Mouse (Mus musculus): ENCODE measurements around the gene Crisp3. TPM values are rescaled to one million over a fixed set of nuclear protein-coding genes. Genes with fewer than 3 reads are reported as not detected.
"Not testable (repeated sequence)": the region's sequence is repeated elsewhere in the genome, so short reads cannot be mapped to it uniquely, and the experiment has no call there.

The Crisp3 gene
- polyA plus RNA-seq (2012; ENCODE audit: insufficient read depth, insufficient read length, low replicate concordance, missing spikeins) = not detected in 2 replicates

DNA sequence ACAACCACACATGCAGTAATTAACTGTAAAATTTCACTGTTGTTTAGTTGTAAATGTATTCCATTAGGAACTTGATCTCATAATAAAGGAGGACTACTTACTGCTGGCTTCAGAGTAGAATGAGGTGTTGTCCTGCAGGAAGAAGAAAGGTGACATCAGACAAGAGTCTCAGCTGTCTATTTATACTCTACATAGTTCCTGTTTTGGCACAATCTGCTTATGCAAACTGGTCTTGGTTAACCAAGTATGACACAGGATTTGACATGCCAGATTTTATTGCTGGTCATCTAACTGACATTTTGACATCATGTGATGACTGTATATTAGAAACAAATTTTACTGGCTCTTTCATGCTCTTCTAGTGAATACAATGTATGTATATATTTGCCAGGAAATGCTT, at the start of gene Crisp3:
Gene Crisp3, minus strand, starts transcription at position 154 of the 400 bp plus-strand sequence.
- no peaks in the 10 kb centered on the region for H3K4me1 ChIP-seq (ENCODE audit: control insufficient read depth, insufficient read depth, low read length)
- no peak within 1 kb of the TSS for H3K4me3 ChIP-seq (ENCODE audit: insufficient read depth, low read depth, low read length)
- TF ChIP-seq CTCF (IDR thresholded peaks at IDR 0.05; ENCODE audit: insufficient read depth, low read depth, low read length) (no peak), POLR2A (IDR thresholded peaks at IDR 0.05; ENCODE audit: insufficient read depth, low read depth, low read length) (no peak)
- H3K27ac ChIP-seq (ENCODE audit: insufficient read depth, low read depth, low read length) = no peak within 1 kb of the TSS

DNA sequence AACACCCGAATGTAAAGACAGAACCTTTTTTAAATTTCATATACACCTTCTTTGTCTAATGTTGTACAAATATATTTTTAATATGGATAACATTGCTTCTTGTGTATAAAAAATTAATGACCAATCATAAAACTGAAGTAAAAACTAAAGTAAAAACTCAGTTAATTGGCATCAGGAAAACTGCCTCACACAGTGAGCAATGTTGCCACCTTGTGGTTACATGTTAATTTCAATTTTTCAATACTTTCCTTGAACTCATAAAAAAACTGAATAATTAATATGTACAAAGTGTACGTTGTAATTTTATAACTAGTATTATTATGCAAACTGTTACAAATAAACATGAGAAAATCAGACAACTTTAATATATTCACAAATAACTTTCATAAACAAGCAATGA, 43.3 kb upstream of the Crisp3 start:
- no peak for TF ChIP-seq CTCF (IDR thresholded peaks at IDR 0.05; ENCODE audit: insufficient read depth, low read depth, low read length)
- no peak for TF ChIP-seq POLR2A (IDR thresholded peaks at IDR 0.05; ENCODE audit: insufficient read depth, low read depth, low read length)
- no peak overlapping the region for H3K4me3 ChIP-seq (ENCODE audit: insufficient read depth, low read depth, low read length)
- H3K4me1 ChIP-seq (ENCODE audit: control insufficient read depth, insufficient read depth, low read length) = no peaks in the 10 kb centered on the region
- H3K27ac ChIP-seq (ENCODE audit: insufficient read depth, low read depth, low read length) = no peak overlapping the region
- 67% methylated on average over 2 of the region's 2 CpGs for WGBS

DNA sequence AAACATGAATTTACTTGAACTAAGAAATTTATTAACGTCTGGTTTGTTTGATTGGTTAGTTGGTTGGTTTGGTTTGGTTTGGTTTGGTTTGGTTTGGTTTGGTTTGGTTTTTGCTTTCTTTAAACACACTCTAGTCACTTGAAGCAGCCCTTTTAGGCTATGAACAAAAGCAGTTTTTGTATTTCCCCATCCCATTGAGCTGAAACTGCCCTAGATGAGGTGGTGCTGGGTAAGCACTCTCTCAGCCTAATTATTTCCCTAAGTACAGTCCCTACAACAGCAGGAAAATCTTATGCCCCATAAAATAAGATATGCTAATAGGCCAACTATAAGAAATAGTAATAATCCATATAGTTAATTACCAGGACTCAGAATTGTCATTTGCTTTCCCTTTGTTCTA, 33.4 kb upstream of the Crisp3 start:
- H3K4me1 ChIP-seq (ENCODE audit: control insufficient read depth, insufficient read depth, low read length) = no peaks in the 10 kb centered on the region
- H3K4me3 ChIP-seq (ENCODE audit: insufficient read depth, low read depth, low read length) = no peak overlapping the region
- WGBS = 17% methylated on average over 1 of the region's 1 CpGs
- no peak overlapping the region for H3K27ac ChIP-seq (ENCODE audit: insufficient read depth, low read depth, low read length)
- TF ChIP-seq CTCF (IDR thresholded peaks at IDR 0.05; ENCODE audit: insufficient read depth, low read depth, low read length) = no peak

DNA sequence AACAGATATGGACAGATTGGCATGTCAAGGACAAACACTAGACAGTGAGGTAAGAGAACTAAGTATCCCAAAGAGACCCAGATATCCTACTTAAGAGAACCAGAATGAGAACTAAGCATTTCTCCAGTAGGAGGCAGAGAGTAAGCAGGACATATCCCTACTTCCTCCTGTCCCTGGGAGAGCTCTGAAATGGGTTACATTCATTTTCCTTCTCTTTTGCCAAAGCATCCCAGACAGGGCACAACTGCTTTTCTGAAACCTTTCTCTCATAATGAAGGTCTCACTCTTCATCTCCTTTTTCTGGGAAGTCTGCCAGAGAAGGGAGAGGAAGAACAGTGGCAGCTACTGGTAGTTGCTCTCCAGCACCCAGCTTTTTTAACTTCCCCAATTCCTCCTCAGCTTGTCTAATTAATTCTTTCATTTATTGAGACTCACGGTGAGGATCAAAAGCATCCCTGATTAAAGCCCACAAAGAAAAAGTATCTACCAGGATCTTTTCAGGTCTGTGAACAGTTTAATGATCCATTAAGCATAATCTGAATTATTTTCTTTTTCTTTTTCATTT, 32.9 kb upstream of the Crisp3 start:
- no peaks in the 10 kb centered on the region for H3K4me1 ChIP-seq (ENCODE audit: control insufficient read depth, insufficient read depth, low read length)
- WGBS = 6% methylated on average over 1 of the region's 1 CpGs
- no peak overlapping the region for H3K4me3 ChIP-seq (ENCODE audit: insufficient read depth, low read depth, low read length)
- no peak for TF ChIP-seq POLR2A (IDR thresholded peaks at IDR 0.05; ENCODE audit: insufficient read depth, low read depth, low read length)
- no peak for TF ChIP-seq CTCF (IDR thresholded peaks at IDR 0.05; ENCODE audit: insufficient read depth, low read depth, low read length)
- no peak overlapping the region for H3K27ac ChIP-seq (ENCODE audit: insufficient read depth, low read depth, low read length)

DNA sequence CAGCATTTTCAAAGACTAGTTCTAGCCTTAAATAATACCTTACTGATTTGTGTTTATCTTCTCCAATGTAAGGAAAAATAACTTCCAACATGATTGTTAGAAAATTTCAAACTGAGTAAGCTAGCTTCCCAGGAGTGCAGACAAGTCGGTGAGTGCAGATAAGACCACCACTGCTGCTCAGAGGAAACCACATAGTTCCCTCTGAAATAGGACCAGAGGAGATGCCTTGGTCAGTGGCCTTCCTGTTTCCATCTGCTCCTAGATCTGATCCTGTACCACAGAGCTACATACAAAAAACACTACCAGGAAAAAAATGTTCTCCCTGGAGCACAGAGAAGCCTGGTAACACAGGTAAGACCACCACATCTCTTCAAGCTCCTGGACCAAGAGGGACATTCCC, 10.4 kb upstream of the Crisp3 start:
- Histone ChIP-seq H3K4me3 (ENCODE audit: insufficient read depth, low read depth, low read length) (no peak overlapping the region), H3K27ac (ENCODE audit: insufficient read depth, low read depth, low read length) (no peak overlapping the region), H3K4me1 (ENCODE audit: control insufficient read depth, insufficient read depth, low read length) (no peaks in the 10 kb centered on the region)
- WGBS = 87% methylated on average over 1 of the region's 1 CpGs
- no peak for TF ChIP-seq CTCF (IDR thresholded peaks at IDR 0.05; ENCODE audit: insufficient read depth, low read depth, low read length)

DNA sequence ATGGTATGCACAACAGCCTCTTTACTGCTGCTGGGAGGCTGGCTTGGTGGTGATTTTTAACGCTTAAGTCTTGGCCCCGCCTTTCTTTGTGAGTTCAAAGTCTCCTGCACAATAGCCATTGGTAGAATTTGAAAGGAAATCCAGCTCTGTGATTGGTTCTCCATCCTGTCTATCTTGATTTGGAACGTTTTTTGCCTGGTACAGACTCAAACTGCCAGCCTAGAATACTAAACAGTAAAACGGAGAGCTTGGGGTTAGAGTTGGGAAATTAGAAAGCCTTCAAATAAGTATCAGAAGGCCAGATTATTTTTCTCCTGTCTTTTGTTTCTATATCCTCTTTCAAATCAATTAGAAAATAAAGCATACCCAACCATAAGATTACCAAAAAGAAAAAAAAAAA, 33.5 kb downstream of the Crisp3 start, which contains the start of gene Pgk2:
Gene Pgk2, minus strand, starts transcription at position 101 of the 400 bp plus-strand sequence.
- no peak within 1 kb of the TSS for H3K27ac ChIP-seq (ENCODE audit: insufficient read depth, low read depth, low read length)
- TF ChIP-seq CTCF (IDR thresholded peaks at IDR 0.05; ENCODE audit: insufficient read depth, low read depth, low read length) (no peak), POLR2A (IDR thresholded peaks at IDR 0.05; ENCODE audit: insufficient read depth, low read depth, low read length) (no peak)
- no peak within 1 kb of the TSS for H3K4me3 ChIP-seq (ENCODE audit: insufficient read depth, low read depth, low read length)
- WGBS = 76% methylated on average over 4 of the region's 4 CpGs
- no peaks in the 10 kb centered on the region for H3K4me1 ChIP-seq (ENCODE audit: control insufficient read depth, insufficient read depth, low read length)

DNA sequence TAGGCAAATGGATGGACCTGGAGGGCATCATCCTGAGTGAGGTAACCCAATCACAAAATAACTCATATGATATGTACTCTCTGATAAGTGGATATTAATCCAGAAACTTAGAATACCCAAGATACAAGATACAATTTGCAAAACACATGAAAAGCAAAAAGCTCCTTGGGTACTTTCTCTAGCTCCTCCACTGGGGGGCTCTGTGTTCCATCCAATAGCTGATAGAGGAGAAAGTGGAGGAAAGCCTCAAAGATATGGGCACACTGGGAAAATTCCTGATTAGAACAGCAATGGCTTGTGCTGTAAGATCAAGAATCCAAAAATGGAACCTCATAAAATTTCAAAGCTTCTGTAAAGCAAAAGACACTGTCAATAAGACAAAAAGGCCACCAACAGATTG, 40.3 kb downstream of the Crisp3 start:
- not testable (repeated sequence) for H3K4me1 ChIP-seq (ENCODE audit: control insufficient read depth, insufficient read depth, low read length); H3K4me3 ChIP-seq (ENCODE audit: insufficient read depth, low read depth, low read length)

DNA sequence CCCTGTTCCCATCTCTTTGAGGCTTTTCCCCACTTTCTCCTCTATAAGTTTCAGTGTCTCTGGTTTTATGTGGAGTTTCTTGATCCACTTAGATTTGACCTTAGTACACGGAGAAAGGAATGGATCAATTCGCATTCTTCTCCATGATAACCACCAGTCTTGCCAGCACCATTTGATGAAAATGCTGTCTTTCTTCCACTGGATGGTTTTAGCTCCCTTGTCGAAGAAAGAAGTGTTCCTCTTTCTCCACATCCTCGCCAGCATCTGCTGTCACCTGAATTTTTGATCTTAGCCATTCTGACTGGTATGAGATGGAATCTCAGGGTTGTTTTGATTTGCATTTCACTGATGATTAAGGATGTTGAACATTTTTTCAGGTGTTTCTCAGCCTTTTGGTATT, 51.9 kb downstream of the Crisp3 start:
- H3K4me3 ChIP-seq (ENCODE audit: insufficient read depth, low read depth, low read length); H3K4me1 ChIP-seq (ENCODE audit: control insufficient read depth, insufficient read depth, low read length); H3K27ac ChIP-seq (ENCODE audit: insufficient read depth, low read depth, low read length): not testable (repeated sequence)
- 89% methylated on average over 4 of the region's 4 CpGs for WGBS

More for the DNA sequence above, 40.3 kb downstream of the Crisp3 start:
- not testable (repeated sequence) for H3K27ac ChIP-seq (ENCODE audit: insufficient read depth, low read depth, low read length)

Other genes starting within 250 kb of the Crisp3 start
- gene AC192777.2, start 146.8 kb downstream of the Crisp3 start, polyA plus RNA-seq (2012; ENCODE audit: insufficient read depth, insufficient read length, low replicate concordance, missing spikeins) = not detected in 2 replicates
- gene Pgk2, start 33.6 kb downstream of the Crisp3 start, polyA plus RNA-seq (2012; ENCODE audit: insufficient read depth, insufficient read length, low replicate concordance, missing spikeins) = not detected in 2 replicates
- gene Crisp1, start 76.9 kb upstream of the Crisp3 start, polyA plus RNA-seq (2012; ENCODE audit: insufficient read depth, insufficient read length, low replicate concordance, missing spikeins) = not detected in 2 replicates